Comparison of ENCODE assay signal across 8 mouse cellular contexts in genomic region chrX:160765389-160766232, GRCm38 (mm10). TPM values are rescaled to one million over a fixed set of nuclear protein-coding genes. Genes with fewer than 3 reads are reported as not detected.
DNase-seq lines count a peak whose midpoint lies in the region; ATAC-seq and TF ChIP-seq lines count a peak whose summit lies in the region.

No protein-coding gene starts in this region.

- peak overlapping the region; percentile 89 for H3K4me3 ChIP-seq in ES-Bruce4 (ENCODE audit: low read depth, low read length)
- H3K4me3 ChIP-seq in forebrain, embryonic 12.5 days (replicated peaks): peak overlapping the region; percentile 45
- peak overlapping the region; percentile 55 for H3K4me3 ChIP-seq in heart, postnatal 0 days (ENCODE audit: low read depth, low read length)
- H3K4me3 ChIP-seq in liver, embryonic 14.5 days (ENCODE audit: insufficient read depth in 1 of 2, low read depth in 2 of 2, low read length in 2 of 2): peak overlapping the region; percentile 61 to 92
- peak overlapping the region; percentile 48 for H3K4me3 ChIP-seq in stomach, embryonic 15.5 days (replicated peaks)

- H3K4me2 ChIP-seq in forebrain, embryonic 12.5 days: peak overlapping the region; percentile 43
- peak overlapping the region; percentile 61 for H3K4me2 ChIP-seq in heart, postnatal 0 days (ENCODE audit: low read depth, low read length)
- H3K4me2 ChIP-seq in liver, embryonic 14.5 days (ENCODE audit: low read depth): peak overlapping the region; percentile 53
- peak overlapping the region; percentile 43 for H3K4me2 ChIP-seq in stomach, embryonic 15.5 days

- no peaks in the 10 kb centered on the region for H3K36me3 ChIP-seq in ES-Bruce4 (ENCODE audit: control insufficient read depth, insufficient read depth, low read length, poor library complexity, severe bottlenecking)
- H3K36me3 ChIP-seq in forebrain, embryonic 12.5 days (replicated peaks): no peaks in the 10 kb centered on the region
- H3K36me3 ChIP-seq in heart, postnatal 0 days (replicated peaks; ENCODE audit: control insufficient read depth, insufficient read depth, low read length): no peaks in the 10 kb centered on the region
- H3K36me3 ChIP-seq in liver, embryonic 14.5 days (replicated peaks; ENCODE audit: control insufficient read depth, insufficient read depth, low read depth): no peaks in the 10 kb centered on the region
- no peaks in the 10 kb centered on the region for H3K36me3 ChIP-seq in stomach, embryonic 15.5 days

- TF ChIP-seq EP300 in ES-Bruce4 (IDR thresholded peaks at IDR 0.05; ENCODE audit: insufficient read depth, low read depth, low read length): no peak
- no peak for TF ChIP-seq EP300 in heart, postnatal 0 days (IDR thresholded peaks at IDR 0.05; ENCODE audit: low read depth)
- no peak for TF ChIP-seq EP300 in liver, embryonic 14.5 days (IDR thresholded peaks at IDR 0.05; ENCODE audit: low read depth)

- no peak overlapping the region for H3K27ac ChIP-seq in ES-Bruce4 (ENCODE audit: insufficient read depth, low read length)
- H3K27ac ChIP-seq in forebrain, embryonic 12.5 days: no peak overlapping the region
- peak overlapping the region; percentile 67; the same call in 1 of the 2 replicates for H3K27ac ChIP-seq in heart, postnatal 0 days (ENCODE audit: low read depth)
- no peak overlapping the region for H3K27ac ChIP-seq in liver, embryonic 14.5 days
- no peak overlapping the region for H3K27ac ChIP-seq in stomach, embryonic 15.5 days

- ATAC-seq in forebrain, embryonic 12.5 days (ENCODE audit: low FRiP score): peak; percentile 97
- peak; percentile 94 for ATAC-seq in heart, postnatal 0 days (ENCODE audit: insufficient read depth, low read depth)
- peak; percentile 94 for ATAC-seq in liver, embryonic 14.5 days (ENCODE audit: insufficient read depth)
- peak; percentile 94 for ATAC-seq in stomach, embryonic 15.5 days (ENCODE audit: insufficient read depth, low FRiP score, low read depth)

- no peaks in the 10 kb centered on the region for H3K4me1 ChIP-seq in ES-Bruce4 (ENCODE audit: control insufficient read depth, insufficient read depth, low read length)
- no peaks in the 10 kb centered on the region for H3K4me1 ChIP-seq in forebrain, embryonic 12.5 days
- H3K4me1 ChIP-seq in heart, postnatal 0 days (ENCODE audit: control insufficient read depth, insufficient read depth): no peaks in the 10 kb centered on the region
- H3K4me1 ChIP-seq in liver, embryonic 14.5 days (replicated peaks; ENCODE audit: control insufficient read depth in 2 of 2, insufficient read depth in 2 of 2, low read length in 1 of 2): no peaks in the 10 kb centered on the region
- no peaks in the 10 kb centered on the region for H3K4me1 ChIP-seq in stomach, embryonic 15.5 days

- 34% methylated on average over 30 of the region's 30 CpGs for WGBS in forebrain, embryonic 12.5 days
- 25% methylated on average over 30 of the region's 30 CpGs for WGBS in heart, postnatal 0 days
- WGBS in liver, embryonic 14.5 days (ENCODE audit: insufficient replicate concordance): 26% methylated on average over 30 of the region's 30 CpGs
- 25% methylated on average over 30 of the region's 30 CpGs for WGBS in stomach, embryonic 15.5 days

- H3K27me3 ChIP-seq in ES-Bruce4 (ENCODE audit: control insufficient read depth, insufficient read depth, low read length, poor library complexity, severe bottlenecking): no peaks in the 10 kb centered on the region
- H3K27me3 ChIP-seq in forebrain, embryonic 12.5 days: peaks cover 28% of the 10 kb centered on the region
- H3K27me3 ChIP-seq in heart, postnatal 0 days (ENCODE audit: control insufficient read depth, insufficient read depth, low read length): no peaks in the 10 kb centered on the region
- H3K27me3 ChIP-seq in liver, embryonic 14.5 days (ENCODE audit: control insufficient read depth, insufficient read depth, low read length): no peaks in the 10 kb centered on the region
- no peaks in the 10 kb centered on the region for H3K27me3 ChIP-seq in stomach, embryonic 15.5 days (replicated peaks)

- H3K9ac ChIP-seq in ES-Bruce4 (ENCODE audit: low read depth, poor library complexity, severe bottlenecking): peak overlapping the region; percentile 66
- H3K9ac ChIP-seq in forebrain, embryonic 12.5 days: no peak overlapping the region; the same call in 1 of the 2 replicates
- peak overlapping the region; percentile 52 for H3K9ac ChIP-seq in heart, postnatal 0 days (replicated peaks; ENCODE audit: low read depth, low read length)
- peak overlapping the region; percentile 56 for H3K9ac ChIP-seq in liver, embryonic 14.5 days (replicated peaks)
- no peak overlapping the region for H3K9ac ChIP-seq in stomach, embryonic 15.5 days

- H3K9me3 ChIP-seq in ES-Bruce4 (replicated peaks; ENCODE audit: control insufficient read depth, insufficient read depth, low read length, poor library complexity, severe bottlenecking): no peaks in the 10 kb centered on the region
- no peaks in the 10 kb centered on the region for H3K9me3 ChIP-seq in forebrain, embryonic 12.5 days
- H3K9me3 ChIP-seq in heart, postnatal 0 days (replicated peaks; ENCODE audit: control insufficient read depth, low read length): no peaks in the 10 kb centered on the region
- H3K9me3 ChIP-seq in liver, embryonic 14.5 days (ENCODE audit: control insufficient read depth, low read length): no peaks in the 10 kb centered on the region
- no peaks in the 10 kb centered on the region for H3K9me3 ChIP-seq in stomach, embryonic 15.5 days

- TF ChIP-seq CTCF in ES-Bruce4 (IDR thresholded peaks at IDR 0.05; ENCODE audit: low read depth, low read length): no peak
- 0 out of 2 replicates have a peak, but pooled peaks have one; percentile 5 for TF ChIP-seq CTCF in heart, postnatal 0 days (IDR thresholded peaks at IDR 0.05; ENCODE audit: low read depth)
- no peak for TF ChIP-seq CTCF in liver, embryonic 14.5 days (IDR thresholded peaks at IDR 0.05; ENCODE audit: low read depth)

- no peak for TF ChIP-seq POLR2A in ES-Bruce4 (IDR thresholded peaks at IDR 0.05; ENCODE audit: insufficient read depth, low read length)

- DNase-seq in c-Kit-positive CD71-positive TER-119-positive erythroid progenitor cells, embryonic 14.5 days (ENCODE audit: low spot score): peak; percentile 86
- peak; percentile 46 for DNase-seq in heart, postnatal 0 days (ENCODE audit: low spot score)
- peak; percentile 90 to 94 for DNase-seq in kidney, postnatal 36 days
- DNase-seq in liver, embryonic 14.5 days (ENCODE audit: low read depth in 3 of 3, low spot score in 3 of 3): peak; percentile 66 to 71 (median 67)
- DNase-seq in neural tube, embryonic 10.5 days (ENCODE audit: extremely low spot score, low spot score): peak; percentile 84

RNA-seq across cellular contexts. Expression of gene Rs1, which starts 2.2 kb away (rescaled TPM):
- not detected in 2 replicates for polyA plus RNA-seq in ES-Bruce4 (2011; ENCODE audit: insufficient read depth, insufficient read length, low read depth, missing spikeins)
- 0.09 and 0.10 TPM in 2 replicates for polyA plus RNA-seq in forebrain, embryonic 12.5 days (2016; fragmentation: Nextera tagmentation; extraction: Ambion mirVana)
- 0.19 TPM in 1 of 2 replicates, not detected in the other for total RNA-seq in heart, postnatal 0 days (2014; rRNA removed; ENCODE audit: low replicate concordance)
- 0.05 TPM in 1 of 2 replicates, not detected in the other for polyA plus RNA-seq in heart, postnatal 0 days (2015; fragmentation: Nextera tagmentation; extraction: Ambion mirVana)
- polyA plus RNA-seq in liver, embryonic 14.5 days (2012; rRNA removed): not detected in 2 replicates
- not detected in 2 replicates for polyA plus RNA-seq in liver, embryonic 14.5 days (2014; fragmentation: Nextera tagmentation; extraction: Ambion mirVana)
- polyA plus RNA-seq in stomach, embryonic 15.5 days (2015; fragmentation: Nextera tagmentation; extraction: Ambion mirVana): 0.03 TPM in 1 of 2 replicates, not detected in the other

RNA-seq across cellular contexts. Expression of gene Ppef1, which starts 30.0 kb away (rescaled TPM):
- polyA plus RNA-seq in ES-Bruce4 (2011; ENCODE audit: insufficient read depth, insufficient read length, low read depth, missing spikeins): not detected in 2 replicates
- 0.64 and 0.66 TPM in 2 replicates for polyA plus RNA-seq in forebrain, embryonic 12.5 days (2016; fragmentation: Nextera tagmentation; extraction: Ambion mirVana)
- not detected in 2 replicates for total RNA-seq in heart, postnatal 0 days (2014; rRNA removed; ENCODE audit: low replicate concordance)
- not detected in 2 replicates for polyA plus RNA-seq in heart, postnatal 0 days (2015; fragmentation: Nextera tagmentation; extraction: Ambion mirVana)
- polyA plus RNA-seq in liver, embryonic 14.5 days (2012; rRNA removed): not detected in 2 replicates
- not detected in 2 replicates for polyA plus RNA-seq in liver, embryonic 14.5 days (2014; fragmentation: Nextera tagmentation; extraction: Ambion mirVana)
- 0.06 and 0.17 TPM in 2 replicates for polyA plus RNA-seq in stomach, embryonic 15.5 days (2015; fragmentation: Nextera tagmentation; extraction: Ambion mirVana)

Comparison
In these comparisons a context has a peak if more than half of its experiments do, and no peak if none do; other contexts are left out.
1. H3K9ac ChIP-seq: peak in ES-Bruce4 (single experiment), heart, postnatal 0 days (single experiment) and liver, embryonic 14.5 days (single experiment); none in forebrain, embryonic 12.5 days (single experiment) and stomach, embryonic 15.5 days (single experiment).
2. Peak in every context shown above with its lines, with median percentiles within 50 percentile points of each other: H3K4me3 ChIP-seq, DNase-seq, ATAC-seq and H3K4me2 ChIP-seq.